Comparison of ENCODE assay signal across 7 mouse cellular contexts in genomic region chr5:23386562-23387312, GRCm38 (mm10). TPM values are rescaled to one million over a fixed set of nuclear protein-coding genes. Genes with fewer than 3 reads are reported as not detected.
DNase-seq lines count a peak whose midpoint lies in the region; ATAC-seq lines count a peak whose summit lies in the region.

No protein-coding gene starts in this region.

- H3K9ac ChIP-seq in intestine, embryonic 14.5 days (ENCODE audit: low read length) = peak overlapping the region; percentile 51

- H3K27ac ChIP-seq in intestine, embryonic 14.5 days (ENCODE audit: low read depth) = peak overlapping the region; percentile 89

- no peaks in the 10 kb centered on the region for H3K27me3 ChIP-seq in intestine, embryonic 14.5 days (replicated peaks; ENCODE audit: control insufficient read depth, insufficient read depth, low read length)

- ATAC-seq in intestine, embryonic 14.5 days (replicated peaks; ENCODE audit: low FRiP score, low TSS enrichment, low read depth) = peak; percentile 94
- ATAC-seq in megakaryocyte progenitor cell, adult 5-6 weeks (replicated peaks; ENCODE audit: poor library complexity) = peak; percentile 98

- H3K4me1 ChIP-seq in intestine, embryonic 14.5 days (replicated peaks; ENCODE audit: control insufficient read depth, insufficient read depth, low read length) = no peaks in the 10 kb centered on the region

- no peaks in the 10 kb centered on the region for H3K36me3 ChIP-seq in intestine, embryonic 14.5 days (ENCODE audit: control insufficient read depth, insufficient read depth, low read length)

- H3K9me3 ChIP-seq in intestine, embryonic 14.5 days (ENCODE audit: control insufficient read depth, low read length) = no peaks in the 10 kb centered on the region

- intact Hi-C loops in left cerebral cortex, postnatal 10 days (cut with DNase I) = no loop called here

- H3K4me3 ChIP-seq in intestine, embryonic 14.5 days (ENCODE audit: low read depth, low read length) = peak overlapping the region; percentile 41

- H3K4me2 ChIP-seq in intestine, embryonic 14.5 days (ENCODE audit: low read length) = peak overlapping the region; percentile 77

- WGBS in intestine, embryonic 14.5 days = 2% methylated on average over 22 of the region's 22 CpGs

- DNase-seq in ZHBTc4 (ENCODE audit: low read depth, low spot score) = peak; percentile 94
- DNase-seq in embryo, embryonic 10.5 days (ENCODE audit: low spot score) = peak; percentile 93
- peak; percentile 94 for DNase-seq in gastrocnemius, postnatal 25 days
- peak; percentile 83 for DNase-seq in intestine, embryonic 14.5 days (ENCODE audit: low spot score)
- DNase-seq in left cerebral cortex, postnatal 10 days (ENCODE audit: extremely low spot score in 1 of 2, low spot score in 2 of 2) = peak; percentile 83 to 91
- DNase-seq in right cerebral cortex, postnatal 14 days = peak; percentile 71

RNA-seq across cellular contexts. Expression of gene Kmt2e, which starts 47.5 kb away (rescaled TPM):
- total RNA-seq in gastrocnemius, postnatal 25 days (2021) = 10 to 100 TPM; 20.5 to 24.2 TPM
- 80.7 and 85.5 TPM in 2 replicates for polyA plus RNA-seq in intestine, embryonic 14.5 days (2014; fragmentation: Nextera tagmentation; extraction: Ambion mirVana)
- 100 to 1,000 TPM; 126 TPM for total RNA-seq in left cerebral cortex, postnatal 10 days (2021)
- 122 and 127 TPM in 2 replicates for total RNA-seq in megakaryocyte progenitor cell, adult 5-6 weeks (2015)
- 50.1 and 60.1 TPM in 2 replicates for total RNA-seq in megakaryocyte progenitor cell, adult 5-6 weeks (2017)

Comparison
In these comparisons a context has a peak if more than half of its experiments do, and no peak if none do; other contexts are left out.
1. Peak in every context shown above with its lines: DNase-seq, ATAC-seq, H3K4me3 ChIP-seq and H3K27ac ChIP-seq.